Mouse (Mus musculus) spleen, adult 2 months (tissue): ENCODE measurements around the gene Exoc6b.

Experiments
- CTCF ChIP-seq: fragments of 200-500 bp; IDR thresholded peaks from 2 replicates; pipeline ENCODE4 v1.5.1; 2011; ENCODE audit warnings: mild to moderate bottlenecking, inconsistent platforms; ENCODE audit not compliant: insufficient read depth, insufficient read length, insufficient replicate concordance; ENCODE audit errors: extremely low read depth
- POLR2A ChIP-seq: fragments of 200-500 bp; IDR thresholded peaks from 2 replicates; pipeline ENCODE4 v1.6.1; 2011; ENCODE audit warnings: low read depth, low read length, inconsistent platforms

DNA sequence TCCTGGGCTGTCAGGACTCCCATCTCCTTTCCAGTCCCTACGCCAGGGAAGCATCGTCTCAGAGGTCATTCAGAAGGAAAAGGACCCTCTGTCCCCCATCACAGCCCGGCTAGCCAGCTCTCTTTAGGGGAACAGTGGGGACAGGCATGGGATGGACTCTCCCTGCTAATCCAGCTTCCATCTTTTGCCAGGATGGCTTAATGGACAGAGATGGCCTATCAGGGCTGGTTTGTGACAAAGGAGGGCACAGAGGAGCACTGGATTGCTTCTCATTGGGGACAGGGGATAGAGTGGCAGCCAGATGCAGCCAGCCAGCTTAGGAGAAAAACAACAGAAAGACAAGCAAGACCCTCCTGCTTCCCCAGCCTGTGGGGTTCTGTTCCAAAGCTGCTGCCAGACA is 474.7 kb downstream of the Exoc6b start:
- TF ChIP-seq CTCF (no peak), POLR2A (no peak)
